Mouse (Mus musculus) gastrocnemius, postnatal 10 days (tissue): ENCODE results near the gene Nfib. TPM values are rescaled to one million over a fixed set of nuclear protein-coding genes. Genes with fewer than 3 reads are reported as not detected.

Experiments
- DNase-seq: peaks from one replicate; pipeline ENCODE4 v3.0.0; 2021; ENCODE audit warnings: mixed read lengths
- long read RNA-seq, 2 experiments: library from polyadenylated mRNA; stranded (forward); transcript quantifications; one replicate each; pipeline ENCODE4 v2.0.0; 2021
- total RNA-seq, 2 experiments: library from RNA; stranded (reverse); gene quantifications; 2 replicates each; pipeline ENCODE4 v1.2.3; 2021

The Nfib gene
- 100 to 1,000 TPM; 145 to 150 TPM for total RNA-seq
- long read RNA-seq, experiment 1, full-length matches to known transcripts, result 84 of 117 reads
- long read RNA-seq, experiment 1, partial matches to known transcripts, result 6 of 117 reads
- long read RNA-seq, experiment 1, other reads (novel, unspliced or antisense), result 27 of 117 reads
- long read RNA-seq, experiment 2, full-length matches to known transcripts, result 81 of 127 reads
- long read RNA-seq, experiment 2, partial matches to known transcripts, result 6 of 127 reads
- long read RNA-seq, experiment 2, other reads (novel, unspliced or antisense), result 40 of 127 reads

DNA sequence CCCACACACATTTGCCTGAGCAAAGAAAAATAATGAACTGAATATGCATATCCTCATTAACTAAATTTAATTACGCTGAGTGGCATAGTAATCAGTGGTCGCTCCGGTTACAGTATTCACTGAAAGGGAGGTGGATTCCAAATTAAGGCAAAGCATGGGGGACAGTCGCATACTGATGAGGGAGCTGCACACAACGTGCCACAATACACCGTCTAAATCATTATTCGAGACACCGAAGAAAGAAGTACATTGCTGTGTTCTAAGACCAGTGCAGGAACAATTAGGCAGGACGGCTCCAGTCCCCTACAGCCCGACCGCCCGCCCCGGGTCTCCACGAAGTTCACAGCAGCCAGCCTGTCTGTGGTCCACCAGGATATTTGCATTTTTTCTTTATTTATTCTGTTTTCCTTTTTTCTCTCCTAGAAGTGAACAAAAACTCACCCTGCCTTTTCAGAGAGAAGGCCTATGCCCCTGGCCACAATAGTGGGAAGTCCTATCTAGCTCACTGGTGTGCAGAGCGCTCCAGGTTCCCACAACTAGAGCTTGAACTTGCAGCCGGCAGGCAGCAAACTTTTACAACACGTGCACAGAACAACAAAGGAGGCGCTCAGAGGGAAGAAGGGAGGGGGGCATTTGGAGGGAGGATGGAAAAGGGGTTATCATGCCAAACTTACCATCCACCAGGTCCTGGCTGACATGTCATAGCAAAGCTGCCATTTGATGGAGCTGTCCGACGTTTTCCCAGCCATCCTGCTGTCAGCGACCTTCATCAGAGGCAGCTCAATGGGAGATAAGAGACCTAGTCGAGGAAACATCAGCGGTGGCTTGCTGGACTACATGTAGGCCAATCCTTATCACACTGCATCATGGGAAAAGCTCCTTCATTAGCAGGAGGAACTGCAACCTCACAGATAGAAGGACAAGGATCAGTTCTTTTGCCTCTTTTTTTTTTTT, at the start of gene Nfib:
Gene Nfib (minus strand): TSS at position 910 of the 954 bp plus-strand sequence.
- no peak for DNase-seq

DNA sequence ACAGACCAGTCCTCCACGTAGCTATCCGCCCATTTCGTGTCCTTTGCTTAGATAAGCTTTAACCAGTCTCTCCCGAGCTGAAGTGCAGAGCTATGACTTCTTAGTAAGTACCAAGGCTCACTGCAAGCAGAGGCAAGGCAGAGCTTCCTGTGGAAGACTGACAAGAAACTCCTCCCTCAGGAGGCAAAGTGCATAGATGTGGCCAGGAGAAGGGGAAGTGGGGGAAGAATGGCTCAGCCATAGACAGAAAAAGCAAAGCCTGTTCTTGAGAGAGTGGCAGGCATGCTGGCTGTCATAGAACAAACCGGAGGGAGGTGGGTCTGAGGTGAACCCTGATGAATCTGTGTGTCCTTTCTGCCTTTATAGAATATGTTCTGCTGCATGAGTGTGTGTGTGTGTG, 30.2 kb upstream of the Nfib start:
- DNase-seq, result no peak

DNA sequence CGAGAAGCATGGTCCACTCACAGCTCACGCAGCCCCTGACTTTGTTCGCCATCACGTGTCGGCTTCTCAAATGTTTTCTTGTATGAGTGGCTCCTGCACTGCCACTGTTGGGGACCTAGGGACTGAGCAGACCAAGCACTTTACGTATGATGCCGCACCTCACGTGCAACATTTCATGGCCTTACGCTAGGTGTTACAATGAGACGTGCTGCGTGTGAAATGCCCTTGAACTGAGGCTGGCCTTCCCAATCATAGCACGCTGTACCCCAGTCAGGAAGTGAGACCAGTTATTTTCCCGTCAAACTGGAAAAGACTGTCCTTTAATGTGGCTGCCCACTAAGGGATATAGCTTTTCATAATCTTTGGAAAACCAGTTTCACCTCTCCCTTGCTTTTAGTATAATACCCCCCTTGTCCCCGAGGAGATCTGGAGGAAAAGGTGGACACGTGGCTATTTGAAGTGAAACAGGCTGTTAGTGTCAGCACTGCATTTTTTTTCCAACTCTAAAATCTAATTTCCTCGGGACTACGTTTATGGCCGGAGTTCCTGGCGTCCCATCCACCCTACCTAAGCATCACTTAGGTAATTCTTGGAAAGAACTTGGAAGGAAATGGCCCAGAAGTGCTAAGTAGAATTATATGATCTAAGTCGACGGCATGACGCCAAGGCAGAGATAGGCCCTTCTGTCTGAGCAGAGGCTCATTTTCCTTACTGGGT, 29.4 kb upstream of the Nfib start:
- DNase-seq, result no peak

DNA sequence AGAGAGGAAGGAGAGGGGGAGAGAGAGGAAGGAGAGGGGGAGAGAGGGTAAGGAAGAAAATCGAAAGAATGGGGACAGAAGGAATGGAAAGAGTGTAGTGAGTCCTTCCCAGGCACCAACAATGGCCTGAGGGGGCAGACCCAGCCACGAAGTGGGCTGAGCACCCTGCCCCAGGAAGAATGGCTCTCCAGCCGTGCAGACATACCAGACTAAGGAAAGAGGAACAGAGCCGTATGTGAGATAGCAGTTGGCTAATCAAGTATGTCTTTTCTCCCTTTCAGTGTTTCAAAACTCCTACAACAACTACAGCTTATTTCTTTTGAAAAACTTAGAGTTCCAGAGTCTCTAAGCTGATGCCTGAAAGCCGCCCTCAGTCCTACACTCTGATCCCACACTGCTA, 28.8 kb upstream of the Nfib start:
- no peak for DNase-seq

DNA sequence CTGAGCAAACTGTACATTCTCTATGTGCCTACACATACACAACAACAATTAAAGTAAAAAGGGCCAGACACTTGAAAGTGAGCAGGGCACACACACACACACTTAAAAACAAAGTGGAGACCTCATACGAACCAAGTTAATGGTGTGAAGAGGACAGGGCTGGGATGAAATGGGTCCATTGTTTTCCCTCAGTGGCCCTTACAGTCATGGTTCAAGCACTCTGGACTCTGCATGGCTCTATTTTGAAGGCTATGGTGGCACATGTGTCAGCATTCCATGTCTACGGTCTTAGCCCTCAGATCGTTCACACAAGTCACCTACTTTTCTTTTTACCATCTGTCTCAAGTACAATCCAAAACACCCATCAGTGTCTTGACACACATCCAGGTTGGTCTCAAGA, 28.1 kb upstream of the Nfib start:
- DNase-seq, result no peak

DNA sequence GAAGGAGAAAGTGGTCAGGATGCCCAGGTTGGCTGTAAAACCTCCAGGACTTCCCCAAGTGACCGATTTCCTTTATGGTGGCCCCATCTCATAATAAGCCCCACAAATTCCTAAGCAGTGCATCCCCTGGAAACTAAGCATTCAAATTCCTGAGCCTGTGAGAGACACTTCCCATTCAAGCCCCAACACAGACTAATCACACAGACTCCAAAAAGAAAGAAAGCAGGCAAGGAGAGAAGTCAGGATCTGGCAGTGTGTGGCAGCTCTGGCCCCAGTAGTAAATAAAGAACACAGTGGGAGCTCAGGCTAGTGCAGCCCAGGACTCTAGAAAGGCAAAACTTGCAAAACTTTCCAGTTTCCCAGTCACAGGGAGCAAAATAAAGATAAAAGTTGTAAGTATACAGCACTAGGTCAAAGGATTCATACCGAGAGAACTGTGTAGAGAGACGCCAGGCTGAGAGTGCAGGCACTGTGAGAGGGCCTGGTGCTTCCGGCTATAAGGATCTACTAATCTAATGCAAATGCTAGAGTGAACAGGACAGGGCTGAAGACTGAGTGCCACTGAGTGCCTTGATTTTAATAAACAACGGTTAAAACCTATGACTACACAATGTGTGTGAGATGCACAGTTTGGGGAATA, 24.8 kb upstream of the Nfib start:
- DNase-seq, result no peak

DNA sequence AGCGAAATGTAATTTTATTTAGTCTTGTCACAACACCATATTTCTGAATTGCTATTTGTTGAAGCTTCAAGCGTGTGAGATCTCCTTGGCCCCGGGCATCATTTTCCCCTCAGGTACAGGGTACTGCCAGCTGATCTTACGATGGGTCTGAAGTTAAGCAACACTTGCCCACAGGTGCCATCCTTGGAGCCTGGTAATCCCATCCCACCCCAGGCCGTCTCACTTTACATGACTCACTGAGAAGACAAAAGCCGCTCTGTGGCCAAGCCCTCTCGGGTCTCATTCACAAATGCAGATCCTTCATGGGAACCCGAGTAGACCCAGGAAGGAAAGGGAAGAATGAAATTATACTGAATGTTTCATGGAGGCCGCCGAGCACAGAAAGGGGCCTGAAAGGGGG, 18.5 kb upstream of the Nfib start:
- DNase-seq, result no peak

DNA sequence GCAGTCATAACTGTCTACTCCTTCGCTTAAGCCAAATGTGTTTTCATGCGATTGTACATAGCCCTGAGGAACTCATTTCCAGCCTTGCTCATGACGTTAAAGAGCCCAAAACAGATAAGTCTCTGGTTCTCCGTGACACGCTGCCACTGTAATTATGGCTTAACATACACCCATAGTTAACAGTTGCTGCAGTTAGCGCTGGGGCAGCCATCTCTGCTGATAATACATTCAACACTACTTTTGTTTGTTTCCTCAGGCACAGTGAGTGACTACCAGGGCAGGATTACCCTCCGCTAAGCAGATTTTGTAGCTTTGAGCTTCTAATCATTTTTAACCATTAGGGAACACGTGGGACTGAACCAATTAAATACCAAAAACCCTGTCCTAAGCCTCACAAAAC, 17.5 kb upstream of the Nfib start:
- DNase-seq, result no peak

DNA sequence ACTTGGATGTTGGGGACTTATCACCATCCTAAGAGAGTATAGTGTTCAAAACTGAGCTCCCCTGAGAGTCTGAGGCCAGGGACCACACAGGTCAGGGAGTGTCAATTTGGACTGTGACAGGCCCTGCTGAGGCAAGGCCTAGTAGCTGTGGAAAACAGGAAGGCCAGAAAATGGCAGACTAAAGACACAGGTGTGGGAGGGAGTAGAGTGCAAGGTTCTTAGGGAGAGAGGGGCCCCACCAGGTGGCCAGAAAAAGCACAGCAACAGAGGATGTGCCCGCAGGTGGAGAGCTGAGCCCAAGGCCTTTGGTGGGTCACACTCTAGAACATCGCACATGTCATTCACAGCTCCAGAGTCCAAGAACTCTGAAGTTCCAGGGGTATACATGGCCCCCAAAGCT, 10.3 kb upstream of the Nfib start:
- no peak for DNase-seq

DNA sequence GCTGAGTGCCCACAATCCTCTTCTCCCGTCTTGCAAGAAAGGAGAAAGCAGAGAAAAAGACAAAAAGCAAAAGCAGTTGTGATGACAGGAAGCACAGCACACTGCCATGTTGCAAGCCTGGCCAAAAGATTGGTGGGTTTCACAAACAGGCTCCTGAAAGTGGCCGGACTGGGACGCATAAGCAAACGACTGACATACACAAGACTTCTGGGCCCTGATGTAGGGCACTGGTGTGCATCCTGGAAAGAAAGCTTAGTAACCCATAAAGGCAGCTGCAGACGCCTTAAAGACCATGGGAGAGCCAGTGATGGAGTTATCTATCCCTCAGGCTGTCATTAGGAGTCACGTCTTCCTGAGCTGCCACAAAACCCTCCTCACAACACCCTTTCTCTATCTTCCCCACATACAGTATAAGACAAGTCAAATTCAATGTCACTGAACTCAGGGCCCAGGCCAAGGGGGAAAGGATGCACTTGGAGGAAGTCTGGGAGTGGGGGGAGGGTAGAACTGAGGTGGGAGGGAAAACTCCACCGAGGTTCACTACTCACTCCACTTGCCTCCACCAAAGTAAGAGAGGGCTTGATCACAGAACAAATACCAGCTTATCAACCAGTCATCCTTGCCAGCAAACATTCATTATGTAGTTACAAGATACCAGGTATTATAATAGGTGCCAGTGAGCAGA, 6.2 kb upstream of the Nfib start:
- no peak for DNase-seq

DNA sequence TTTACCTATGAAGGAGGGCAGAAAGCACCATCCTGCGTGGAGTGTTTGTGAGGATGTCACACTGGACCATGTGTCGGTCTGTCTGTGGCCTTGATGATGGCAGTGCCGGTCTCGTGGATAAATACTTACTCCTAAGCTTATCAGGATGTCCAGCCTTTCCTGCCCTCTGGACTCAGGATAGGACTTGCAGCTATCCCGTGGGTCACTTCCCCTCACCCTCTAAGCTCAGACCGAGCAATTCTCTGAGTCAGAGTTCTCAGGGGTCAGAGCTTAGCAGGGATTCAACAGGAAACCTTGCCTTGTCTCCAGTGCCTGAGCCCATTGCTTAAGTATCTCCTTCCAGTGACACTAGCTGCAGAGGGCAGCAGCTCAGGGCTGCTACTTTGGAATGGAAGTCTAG, 4.1 kb upstream of the Nfib start:
- DNase-seq, result no peak

DNA sequence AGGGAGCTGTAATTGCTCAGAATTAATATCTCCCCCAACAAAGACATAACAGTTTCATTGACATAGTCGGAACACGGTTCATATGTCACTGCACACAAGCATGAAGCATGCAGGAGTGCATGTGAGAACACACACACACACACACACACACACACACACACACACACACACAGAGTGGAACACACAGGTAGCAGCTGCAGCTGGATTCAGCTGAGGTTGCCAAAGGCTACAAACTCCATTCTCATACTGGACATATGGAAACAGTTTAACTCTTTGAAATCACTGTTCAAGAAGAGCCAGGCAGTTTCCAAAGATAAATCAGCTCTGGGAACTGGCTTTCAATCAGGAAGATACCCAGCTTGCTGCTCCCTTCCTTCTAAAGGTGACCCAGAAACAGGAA, 462 bp upstream of the Nfib start:
- DNase-seq, result no peak

DNA sequence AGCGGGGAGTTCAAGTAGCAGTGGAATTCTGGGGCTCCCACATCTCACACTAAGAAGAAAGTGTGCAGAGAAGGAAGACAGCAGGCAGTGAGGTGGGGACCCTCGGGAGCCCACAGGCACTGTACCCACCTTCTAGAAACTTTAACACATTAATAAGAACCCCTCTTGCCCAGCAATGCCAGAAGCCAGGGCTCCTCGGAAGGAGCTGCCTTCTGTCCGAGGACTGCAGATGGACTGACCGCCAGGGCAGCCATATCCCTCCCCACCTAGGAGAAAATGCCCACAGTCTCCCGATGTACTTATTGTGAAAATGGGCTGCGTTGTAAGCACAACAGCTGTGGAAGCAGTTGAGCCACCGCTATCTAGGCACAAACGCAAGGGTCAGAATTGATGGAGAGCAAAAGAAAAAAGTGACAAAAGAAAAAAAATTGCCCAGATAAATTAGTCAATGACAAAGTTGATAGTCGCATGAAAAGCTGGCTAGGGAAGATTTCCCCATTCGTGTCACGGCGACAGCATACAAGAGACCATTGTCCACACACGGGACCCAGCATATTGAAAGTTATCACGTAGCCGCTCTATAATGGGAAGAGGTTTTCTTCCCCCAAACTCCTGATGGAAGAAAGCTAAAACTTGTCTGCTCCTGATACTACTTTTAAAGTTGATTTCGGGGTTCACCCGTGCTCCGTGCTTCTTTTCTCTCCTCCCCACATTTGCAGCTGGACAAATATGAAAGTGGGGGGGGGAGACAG, 1.3 kb downstream of the Nfib start:
- no peak for DNase-seq

DNA sequence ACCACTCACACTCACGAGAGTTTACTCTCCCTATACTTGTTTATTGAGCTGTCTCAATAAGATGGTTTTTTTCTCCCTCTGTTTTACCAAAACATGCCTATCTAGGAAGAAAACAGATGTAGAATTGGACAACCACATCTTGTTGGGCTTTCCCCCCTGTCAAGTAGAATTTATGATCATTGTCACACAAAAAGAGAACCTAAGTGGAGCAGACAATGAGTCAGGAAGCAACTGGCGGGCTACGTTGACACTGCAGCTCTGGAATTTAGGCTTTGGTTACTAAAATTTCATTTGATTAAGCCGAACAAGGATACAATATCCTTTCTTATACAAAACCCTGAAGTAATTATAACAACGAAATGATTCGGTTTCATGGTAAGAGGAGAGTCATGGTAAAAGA, 2.7 kb downstream of the Nfib start:
- no peak for DNase-seq

DNA sequence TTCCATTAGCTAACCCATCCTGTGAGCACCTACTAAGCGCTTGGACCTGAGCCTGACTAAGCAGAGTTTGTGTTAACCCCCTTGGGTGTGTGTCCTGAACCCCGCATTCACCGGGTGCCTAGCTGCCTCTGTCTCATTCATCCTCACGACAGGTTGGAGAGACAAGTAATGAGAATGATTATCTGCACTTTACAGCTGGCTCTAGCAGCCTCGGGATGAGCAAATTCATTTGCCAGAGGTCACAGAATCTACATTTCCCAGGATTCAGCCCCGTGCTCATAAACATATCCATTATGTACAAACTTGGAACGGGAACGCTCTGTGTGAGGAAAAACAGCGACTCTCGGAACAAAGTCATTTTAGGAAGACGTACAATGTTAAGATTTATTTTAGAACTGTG, 6.0 kb downstream of the Nfib start:
- DNase-seq, result no peak

DNA sequence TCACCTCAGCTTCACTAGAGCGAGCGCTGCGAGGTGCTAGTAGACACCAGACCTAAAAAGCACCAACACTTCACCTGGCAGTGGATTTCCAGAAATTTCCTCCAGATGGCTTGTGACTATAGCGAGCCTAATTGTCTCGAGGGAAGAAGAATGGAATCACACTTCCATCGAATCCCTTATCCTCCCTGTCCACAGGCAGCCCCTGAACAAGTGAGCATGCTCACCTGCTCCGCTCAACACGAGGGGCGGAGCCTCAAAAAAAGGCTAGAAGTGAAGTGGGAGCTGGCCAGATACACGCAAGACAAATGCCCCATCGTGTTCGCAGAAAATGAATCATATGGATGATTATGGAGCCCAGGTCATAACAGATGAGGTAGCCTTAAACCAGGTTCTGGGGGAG, 6.9 kb downstream of the Nfib start:
- no peak for DNase-seq

DNA sequence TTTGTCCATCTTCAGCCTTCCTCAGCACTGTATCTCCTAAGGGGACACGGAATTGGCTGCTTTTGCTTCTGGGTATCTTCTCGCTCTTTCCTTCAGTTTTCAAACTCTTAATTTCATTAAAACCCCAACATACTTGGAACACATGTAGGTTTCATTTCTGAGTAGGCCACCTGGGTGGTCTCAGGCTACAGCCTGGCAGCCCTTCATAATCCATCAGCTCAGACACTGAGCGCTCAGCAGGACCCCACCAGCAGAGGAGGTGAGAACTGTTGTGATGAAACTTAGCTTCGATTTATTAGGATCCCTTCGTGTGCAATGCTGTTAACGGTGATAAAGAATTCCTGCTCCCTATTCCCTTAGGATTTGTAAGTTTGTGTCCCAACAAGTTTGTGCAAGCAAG, 8.4 kb downstream of the Nfib start:
- no peak for DNase-seq

DNA sequence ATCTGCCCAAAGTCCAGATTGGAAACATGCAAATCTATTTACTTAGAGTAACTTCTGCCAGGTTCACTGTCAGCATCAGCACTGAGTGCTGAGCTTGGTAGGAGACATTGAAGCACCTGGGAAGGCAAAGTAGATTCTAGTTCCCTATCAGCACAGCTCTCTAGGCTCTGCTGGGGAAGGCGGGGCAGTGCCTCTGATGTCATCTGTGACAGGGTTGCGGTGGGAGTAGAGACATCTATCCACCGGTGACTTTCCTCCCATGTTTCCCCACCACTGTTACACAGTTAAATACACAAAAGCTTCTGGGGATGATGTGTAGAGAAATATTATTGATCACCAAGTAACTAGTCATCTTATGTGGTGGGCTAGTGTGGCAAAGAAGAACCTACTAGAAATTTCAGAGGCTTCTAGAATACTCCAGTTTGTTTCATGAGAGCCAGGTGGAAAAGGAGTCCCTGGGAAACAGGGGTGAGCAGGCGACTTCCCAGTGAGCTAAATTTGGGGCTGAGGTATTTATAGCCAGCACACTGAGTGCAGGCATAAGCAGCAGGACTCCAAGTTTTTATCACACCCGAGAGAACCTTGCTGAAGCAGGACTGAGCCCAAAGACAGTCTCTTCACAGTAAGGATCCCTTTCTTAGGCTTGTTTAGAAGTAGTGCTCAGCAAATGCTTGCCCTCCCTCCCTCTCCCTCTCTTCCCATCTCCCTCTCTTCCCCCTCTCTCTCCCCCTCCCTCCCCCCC, 9.6 kb downstream of the Nfib start:
- DNase-seq, result no peak

DNA sequence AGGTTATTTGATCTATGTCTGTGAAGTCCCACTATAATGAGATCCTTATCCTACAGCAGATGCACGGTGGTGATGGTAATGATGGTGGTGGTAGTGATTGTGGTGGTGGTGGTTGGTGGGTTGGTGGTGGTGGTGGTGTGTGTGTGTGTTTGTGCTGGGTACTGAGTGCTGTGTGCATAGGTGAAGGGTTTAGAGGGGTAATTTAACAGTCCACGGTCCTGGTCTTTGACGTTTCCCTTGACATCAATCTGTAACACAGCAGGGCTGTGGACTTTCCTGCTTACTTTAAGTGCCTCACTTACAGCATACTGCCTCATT, 13.6 kb downstream of the Nfib start:
- no peak for DNase-seq

DNA sequence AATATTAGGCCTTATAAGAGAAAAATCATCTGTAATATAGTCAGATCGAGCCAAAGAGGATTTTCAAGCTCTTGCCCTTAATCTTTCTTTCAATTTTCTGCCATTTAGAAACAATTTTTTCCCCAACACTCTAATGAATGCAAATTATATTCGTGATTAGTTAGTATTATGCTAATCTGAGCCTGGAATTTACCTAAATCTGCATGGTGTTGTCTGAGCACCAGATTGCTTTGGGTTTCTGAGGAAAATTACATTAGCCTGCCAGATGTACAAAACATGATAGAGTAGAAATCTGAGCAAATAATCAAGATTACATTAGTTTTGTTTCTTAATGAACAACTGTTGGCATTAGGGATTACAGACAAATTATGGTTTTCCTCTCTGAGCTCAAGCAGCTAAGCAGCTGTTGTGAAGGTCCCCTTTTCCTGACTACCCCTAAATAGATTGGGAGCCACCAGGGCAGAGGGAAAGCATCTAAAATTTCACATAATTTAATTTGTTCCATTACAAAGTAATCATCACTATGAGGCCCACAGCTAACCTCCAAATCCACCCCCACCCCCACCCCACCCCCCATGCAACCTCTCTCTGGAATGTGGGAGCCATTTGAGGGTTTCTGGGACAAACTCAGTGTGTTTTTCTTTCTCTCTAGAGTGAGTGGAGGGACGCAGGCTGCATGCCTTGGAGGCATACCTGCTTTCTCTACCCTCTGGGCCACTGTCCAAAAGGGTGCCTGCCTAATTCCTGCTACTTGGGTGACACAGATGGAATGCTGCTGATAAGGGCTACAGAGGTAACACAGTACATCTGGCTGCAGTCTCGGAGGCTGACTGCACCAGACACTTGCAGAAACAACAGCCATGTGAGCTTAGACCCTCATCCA, 14.2 kb downstream of the Nfib start:
- no peak for DNase-seq
